Mouse (Mus musculus): ENCODE results near the gene Tnrc6c. TPM values are rescaled to one million over a fixed set of nuclear protein-coding genes. Genes with fewer than 3 reads are reported as not detected.

The Tnrc6c gene
- polyA plus RNA-seq, 1 experiment from 2014 or later = 6.0 TPM

DNA sequence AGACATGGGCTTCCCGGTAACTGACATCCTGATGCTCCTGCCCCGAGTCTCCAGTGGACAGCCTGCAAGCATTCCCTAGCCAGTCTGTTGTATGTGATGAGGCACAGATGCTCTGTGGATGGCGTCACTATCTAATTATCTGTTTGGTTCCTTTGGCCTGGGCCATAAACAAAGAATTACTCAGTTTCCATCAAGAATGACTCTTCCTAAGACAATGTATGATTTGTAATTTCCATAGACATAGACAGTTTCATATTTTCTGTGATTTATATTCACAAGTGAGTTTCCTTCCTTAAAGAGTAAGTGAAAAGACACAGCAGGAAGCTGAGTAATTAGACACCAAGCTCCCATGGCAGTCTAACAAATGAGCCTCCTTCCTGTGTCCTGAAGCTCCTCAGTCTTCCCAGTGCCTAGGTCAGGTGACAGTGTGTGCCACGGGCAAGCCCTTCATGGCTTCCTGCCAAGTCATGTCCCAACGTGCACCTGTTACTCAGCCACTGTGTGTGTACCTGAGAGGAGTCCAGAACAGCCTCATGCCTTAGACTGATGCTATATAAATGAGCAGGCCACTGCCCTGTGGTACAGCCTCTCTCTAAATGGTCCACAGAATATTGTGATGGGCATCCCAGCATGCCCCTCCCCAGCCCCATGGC is 82.1 kb downstream of the Tnrc6c start:
- H3K4me3 ChIP-seq (ENCODE audit: low read depth, low read length) = no peak overlapping the region
- no peaks in the 10 kb centered on the region for H3K4me1 ChIP-seq (replicated peaks; ENCODE audit: control insufficient read depth, insufficient read depth)
- no peak overlapping the region for H3K4me2 ChIP-seq (replicated peaks; ENCODE audit: low read depth)
- TF ChIP-seq CTCF (IDR thresholded peaks at IDR 0.05; ENCODE audit: low read depth) (no peak), EP300 (optimal IDR thresholded peaks at IDR 0.05) (no peak)
- H3K9me3 ChIP-seq (ENCODE audit: control insufficient read depth, low read length) = no peaks in the 10 kb centered on the region
- H3K36me3 ChIP-seq (ENCODE audit: control insufficient read depth, insufficient read depth, low read length) = peaks cover 16% of the 10 kb centered on the region
- WGBS = 51% methylated on average over 5 of the region's 5 CpGs
- H3K27ac ChIP-seq (replicated peaks) = 0 out of 2 replicates have a peak overlapping the region, but pooled peaks have one; percentile 30
- H3K9ac ChIP-seq (ENCODE audit: low read length) = no peak overlapping the region
- H3K27me3 ChIP-seq (ENCODE audit: control insufficient read depth, insufficient read depth, low read length) = no peaks in the 10 kb centered on the region
- ATAC-seq (ENCODE audit: low FRiP score, low TSS enrichment) (peak; percentile 67), DNase-seq (ENCODE audit: low spot score) (peak; percentile 60)

DNA sequence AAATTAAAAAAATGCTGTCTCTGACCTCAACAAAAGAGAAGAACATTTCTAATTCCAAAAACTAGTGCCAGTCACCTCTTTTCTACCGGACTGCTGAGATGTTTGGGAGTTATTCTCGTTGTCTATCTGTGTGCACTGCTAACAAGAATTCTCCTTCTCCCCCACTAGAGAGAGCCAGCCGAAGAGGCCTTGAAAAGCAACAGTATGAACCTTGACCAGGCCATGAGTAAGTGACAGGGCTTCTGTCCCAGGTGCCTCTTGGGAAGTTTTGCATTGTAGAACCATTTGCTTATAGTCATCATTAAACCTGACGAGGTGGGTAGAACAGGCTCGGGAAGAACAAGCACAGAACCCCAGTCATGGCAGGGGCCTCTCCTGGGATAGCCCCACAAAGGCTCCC is 84.0 kb downstream of the Tnrc6c start:
- Histone ChIP-seq H3K27ac (replicated peaks) (no peak overlapping the region), H3K36me3 (ENCODE audit: control insufficient read depth, insufficient read depth, low read length) (peaks cover 22% of the 10 kb centered on the region), H3K9me3 (ENCODE audit: control insufficient read depth, low read length) (no peaks in the 10 kb centered on the region), H3K4me2 (replicated peaks; ENCODE audit: low read depth) (no peak overlapping the region), H3K4me3 (ENCODE audit: low read depth, low read length) (no peak overlapping the region), H3K4me1 (replicated peaks; ENCODE audit: control insufficient read depth, insufficient read depth) (no peaks in the 10 kb centered on the region), H3K9ac (ENCODE audit: low read length) (no peak overlapping the region), H3K27me3 (ENCODE audit: control insufficient read depth, insufficient read depth, low read length) (no peaks in the 10 kb centered on the region)
- TF ChIP-seq EP300 (optimal IDR thresholded peaks at IDR 0.05) = no peak
- TF ChIP-seq CTCF (IDR thresholded peaks at IDR 0.05; ENCODE audit: low read depth) = no peak
- DNase-seq (ENCODE audit: low spot score) (no peak), ATAC-seq (ENCODE audit: low FRiP score, low TSS enrichment) (no peak)
- 87% methylated on average over 5 of the region's 5 CpGs for WGBS

DNA sequence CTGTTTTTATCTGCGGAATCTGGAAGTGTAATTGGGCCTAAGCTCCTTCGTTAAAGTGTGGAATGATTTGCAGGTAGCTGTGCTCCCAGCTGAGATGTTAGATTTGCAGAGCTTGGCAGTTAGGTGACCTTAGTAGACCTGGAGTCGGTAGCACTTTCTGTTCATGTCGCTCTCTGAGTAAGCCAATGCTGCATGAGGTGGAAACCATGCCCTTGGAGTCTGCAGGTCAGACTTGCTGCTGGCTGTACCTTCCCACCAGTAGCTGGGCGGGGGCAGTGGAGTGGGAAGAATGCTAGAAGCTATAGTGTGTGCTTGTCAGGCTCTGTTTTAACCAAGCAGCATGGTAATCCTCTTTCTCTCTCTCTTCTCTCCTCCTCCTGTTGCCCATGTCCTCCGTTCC is 87.0 kb downstream of the Tnrc6c start:
- TF ChIP-seq EP300 (optimal IDR thresholded peaks at IDR 0.05) (no peak), CTCF (IDR thresholded peaks at IDR 0.05; ENCODE audit: low read depth) (no peak)
- H3K36me3 ChIP-seq (ENCODE audit: control insufficient read depth, insufficient read depth, low read length) = peaks cover 25% of the 10 kb centered on the region
- DNase-seq (ENCODE audit: low spot score) (no peak), ATAC-seq (ENCODE audit: low FRiP score, low TSS enrichment) (no peak)
- WGBS = 80% methylated on average over 6 of the region's 6 CpGs
- no peaks in the 10 kb centered on the region for H3K9me3 ChIP-seq (ENCODE audit: control insufficient read depth, low read length)
- no peak overlapping the region for H3K27ac ChIP-seq (replicated peaks)
- H3K4me3 ChIP-seq (ENCODE audit: low read depth, low read length) = no peak overlapping the region
- H3K4me2 ChIP-seq (replicated peaks; ENCODE audit: low read depth) = no peak overlapping the region
- no peak overlapping the region for H3K9ac ChIP-seq (ENCODE audit: low read length)
- H3K4me1 ChIP-seq (replicated peaks; ENCODE audit: control insufficient read depth, insufficient read depth) = no peaks in the 10 kb centered on the region
- H3K27me3 ChIP-seq (ENCODE audit: control insufficient read depth, insufficient read depth, low read length) = no peaks in the 10 kb centered on the region

GRCm38 (mm10) chr11:117742243-117742642 is 88.2 kb downstream of the Tnrc6c start:
- no peaks in the 10 kb centered on the region for H3K27me3 ChIP-seq (ENCODE audit: control insufficient read depth, insufficient read depth, low read length)

GRCm38 (mm10) chr11:117742715-117743114 is 88.6 kb downstream of the Tnrc6c start:
- no peak for ATAC-seq (ENCODE audit: low FRiP score, low TSS enrichment)
- Histone ChIP-seq H3K4me2 (replicated peaks; ENCODE audit: low read depth) (no peak overlapping the region), H3K4me3 (ENCODE audit: low read depth, low read length) (no peak overlapping the region), H3K27me3 (ENCODE audit: control insufficient read depth, insufficient read depth, low read length) (no peaks in the 10 kb centered on the region), H3K4me1 (replicated peaks; ENCODE audit: control insufficient read depth, insufficient read depth) (no peaks in the 10 kb centered on the region), H3K9ac (ENCODE audit: low read length) (no peak overlapping the region), H3K27ac (replicated peaks) (no peak overlapping the region), H3K9me3 (ENCODE audit: control insufficient read depth, low read length) (no peaks in the 10 kb centered on the region), H3K36me3 (ENCODE audit: control insufficient read depth, insufficient read depth, low read length) (peaks cover 33% of the 10 kb centered on the region)
- no peak for TF ChIP-seq EP300 (optimal IDR thresholded peaks at IDR 0.05)
- no peak for DNase-seq (ENCODE audit: low spot score)
- 73% methylated on average over 8 of the region's 8 CpGs for WGBS

More at GRCm38 (mm10) chr11:117742243-117742642, 88.2 kb downstream of the Tnrc6c start:
- H3K9ac ChIP-seq (ENCODE audit: low read length) = no peak overlapping the region
- no peak overlapping the region for H3K4me3 ChIP-seq (ENCODE audit: low read depth, low read length)
- DNase-seq (ENCODE audit: low spot score) (no peak), ATAC-seq (ENCODE audit: low FRiP score, low TSS enrichment) (no peak)
- 79% methylated on average over 8 of the region's 8 CpGs for WGBS
- H3K36me3 ChIP-seq (ENCODE audit: control insufficient read depth, insufficient read depth, low read length) = peaks cover 32% of the 10 kb centered on the region
- no peak overlapping the region for H3K4me2 ChIP-seq (replicated peaks; ENCODE audit: low read depth)
- TF ChIP-seq CTCF (IDR thresholded peaks at IDR 0.05; ENCODE audit: low read depth) (no peak), EP300 (optimal IDR thresholded peaks at IDR 0.05) (no peak)
- no peak overlapping the region for H3K27ac ChIP-seq (replicated peaks)
- no peaks in the 10 kb centered on the region for H3K4me1 ChIP-seq (replicated peaks; ENCODE audit: control insufficient read depth, insufficient read depth)
- no peaks in the 10 kb centered on the region for H3K9me3 ChIP-seq (ENCODE audit: control insufficient read depth, low read length)

DNA sequence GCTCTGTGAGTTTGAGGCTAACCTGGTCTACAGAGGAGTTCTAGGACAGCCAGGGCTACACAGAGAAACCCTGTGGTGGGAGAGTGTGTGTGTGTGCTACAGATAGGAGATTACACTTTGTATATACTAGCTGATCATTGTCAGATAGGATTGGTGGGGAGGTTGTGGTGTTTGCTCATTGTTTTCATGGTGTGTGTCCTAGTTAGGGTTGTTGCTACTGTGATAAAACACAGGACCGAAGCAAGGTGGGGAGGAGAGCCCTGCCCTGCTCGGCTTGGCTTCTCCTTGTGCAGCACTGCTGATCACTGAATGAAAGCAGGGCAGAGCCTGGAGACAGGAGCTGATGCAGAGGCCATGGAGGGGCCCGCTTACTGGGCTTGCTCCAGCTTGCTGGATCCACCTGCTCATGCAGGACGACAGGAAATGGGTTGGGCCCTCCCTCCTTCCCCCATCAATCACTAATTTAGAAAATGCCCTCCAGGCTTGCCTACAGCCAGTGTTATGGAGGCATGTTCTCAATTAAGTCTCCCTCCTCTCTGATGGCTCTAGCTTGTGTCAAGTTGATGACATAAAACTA is 89.5 kb downstream of the Tnrc6c start:
- H3K4me1 ChIP-seq (replicated peaks; ENCODE audit: control insufficient read depth, insufficient read depth) = no peaks in the 10 kb centered on the region
- ATAC-seq (ENCODE audit: low FRiP score, low TSS enrichment) (no peak), DNase-seq (ENCODE audit: low spot score) (no peak)
- 53% methylated on average over 4 of the region's 4 CpGs for WGBS
- H3K9ac ChIP-seq (ENCODE audit: low read length) = no peak overlapping the region
- no peak overlapping the region for H3K4me3 ChIP-seq (ENCODE audit: low read depth, low read length)
- no peak overlapping the region for H3K4me2 ChIP-seq (replicated peaks; ENCODE audit: low read depth)
- H3K9me3 ChIP-seq (ENCODE audit: control insufficient read depth, low read length) = no peaks in the 10 kb centered on the region
- H3K27ac ChIP-seq (replicated peaks) = no peak overlapping the region
- TF ChIP-seq CTCF (IDR thresholded peaks at IDR 0.05; ENCODE audit: low read depth) = no peak
- no peak for TF ChIP-seq EP300 (optimal IDR thresholded peaks at IDR 0.05)
- no peaks in the 10 kb centered on the region for H3K27me3 ChIP-seq (ENCODE audit: control insufficient read depth, insufficient read depth, low read length)
- peaks cover 35% of the 10 kb centered on the region for H3K36me3 ChIP-seq (ENCODE audit: control insufficient read depth, insufficient read depth, low read length)
